Mouse (Mus musculus) cerebellum, adult 2 months (tissue): ENCODE results near the gene Ndufb10.

Source experiments
- CTCF ChIP-seq: fragments of 200-500 bp; IDR thresholded peaks from 2 replicates; pipeline ENCODE4 v1.5.1; 2011; ENCODE audit warnings: low read depth, mild to moderate bottlenecking, control low read depth, low read length, moderate library complexity, borderline replicate concordance; ENCODE audit not compliant: insufficient read depth
- POLR2A ChIP-seq: fragments of 200-500 bp; IDR thresholded peaks from 2 replicates; pipeline ENCODE4 v1.6.1; 2011; ENCODE audit warnings: low read length, control low read depth, borderline replicate concordance; ENCODE audit not compliant: insufficient read depth

DNA sequence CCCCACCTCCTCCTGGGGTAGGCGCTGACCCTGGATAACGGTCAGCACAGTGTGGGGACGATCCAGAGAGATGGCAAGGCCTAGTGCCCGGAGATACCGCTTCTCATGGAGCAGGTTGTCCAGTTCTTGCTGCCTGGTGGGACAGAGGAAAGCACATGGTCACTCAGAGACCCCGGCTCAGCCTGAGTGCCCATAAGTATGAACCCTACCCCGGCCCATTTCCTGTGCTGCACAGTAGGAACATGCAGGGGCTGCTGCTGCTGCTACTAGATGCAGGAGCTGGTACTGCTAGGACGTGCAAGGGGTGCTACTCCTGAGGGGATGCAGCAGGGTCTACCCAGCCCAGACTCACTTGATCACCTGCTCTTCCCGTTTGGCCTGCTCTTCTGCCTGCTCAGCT, 23.0 kb downstream of the Ndufb10 start:
- TF ChIP-seq POLR2A, result no peak
- TF ChIP-seq CTCF, result no peak
